Mouse (Mus musculus) regulatory T cell (primary cell): ENCODE measurements around the gene Prpsap2.
"Not testable (repeated sequence)": the region's sequence is repeated elsewhere in the genome, so short reads cannot be mapped to it uniquely, and the experiment has no call there.

Experiments used
- in situ Hi-C: fragments of 300-600 bp; cut with MboI, MseI; formaldehyde crosslinking; loops from one replicate; pipeline ENCODE4 v1.15.1; 2025; ENCODE audit warnings: high pct_unique_total_duplicates

The Prpsap2 gene

GRCm38 (mm10) chr11:61761584-61762407 is at the start of gene Prpsap2:
Prpsap2 (minus strand) TSS chr11:61762088.
- in situ Hi-C loops = no loop called here

- in situ Hi-C loops = no loop called here
These were observed 47.9 kb upstream of the Prpsap2 start for GRCm38 (mm10) chr11:61809793-61810192.

DNA sequence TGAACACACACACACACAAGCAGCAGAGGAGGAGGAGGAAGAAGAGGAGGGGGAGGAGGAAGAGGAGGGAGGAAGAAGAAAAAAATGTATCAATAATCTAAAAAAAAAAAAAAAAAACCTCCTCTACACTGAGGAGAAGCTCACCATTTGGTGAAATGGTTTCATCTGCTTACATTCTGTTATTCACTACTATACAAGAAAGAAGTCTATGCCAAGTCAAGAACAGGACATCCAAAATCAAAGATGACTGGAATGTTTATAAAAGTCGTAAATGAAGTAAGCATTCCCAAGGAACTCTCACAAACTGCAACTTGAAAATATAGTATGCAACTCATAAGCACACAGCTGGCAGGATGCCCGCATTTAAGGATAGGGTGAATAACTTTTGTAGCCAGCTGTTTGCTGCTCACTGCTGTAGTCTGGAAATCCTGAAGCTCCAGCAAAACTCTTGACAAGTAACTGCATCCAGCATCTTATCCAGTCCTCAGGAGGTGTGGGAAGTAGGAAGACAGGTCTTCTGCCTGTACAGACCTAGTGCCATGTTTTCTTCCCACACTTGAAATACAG is 46.7 kb upstream of the Prpsap2 start:
- in situ Hi-C loops = no loop called here

GRCm38 (mm10) chr11:61793441-61793840 is 31.6 kb upstream of the Prpsap2 start:
- in situ Hi-C loops = no loop called here

GRCm38 (mm10) chr11:61788550-61788949 is 26.7 kb upstream of the Prpsap2 start:
- in situ Hi-C loops = no loop called here

GRCm38 (mm10) chr11:61782526-61782925 is 20.6 kb upstream of the Prpsap2 start:
- in situ Hi-C loops = not testable (repeated sequence)

DNA sequence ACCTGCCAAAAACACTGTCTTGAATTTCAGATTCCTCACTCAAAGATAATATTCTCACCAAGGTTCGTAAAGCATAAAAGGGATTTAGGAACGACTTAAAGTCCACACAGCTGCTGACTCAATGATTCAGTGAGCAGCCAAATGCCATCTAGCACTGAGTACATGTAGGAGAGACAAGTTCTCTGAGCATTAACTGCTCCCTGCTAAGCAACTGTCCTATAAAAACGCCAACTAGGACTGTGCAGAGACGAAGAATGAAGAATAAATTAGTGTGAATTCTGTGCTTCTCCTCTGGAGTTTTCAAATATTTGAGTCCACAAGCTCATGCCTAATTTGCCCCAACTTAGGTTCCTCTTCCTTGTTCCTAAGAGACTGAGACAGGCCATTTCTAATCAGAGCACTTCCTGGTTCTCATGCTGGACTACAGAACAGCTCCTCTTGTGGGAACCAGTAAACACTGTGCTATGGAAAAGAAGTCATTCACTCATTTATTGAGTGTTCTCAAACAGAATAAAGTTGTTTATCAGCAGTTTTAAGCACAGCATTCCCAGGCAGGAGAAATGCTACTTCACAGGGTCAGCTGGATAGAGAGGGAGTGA is 12.8 kb upstream of the Prpsap2 start:
- in situ Hi-C loops = no loop called here

DNA sequence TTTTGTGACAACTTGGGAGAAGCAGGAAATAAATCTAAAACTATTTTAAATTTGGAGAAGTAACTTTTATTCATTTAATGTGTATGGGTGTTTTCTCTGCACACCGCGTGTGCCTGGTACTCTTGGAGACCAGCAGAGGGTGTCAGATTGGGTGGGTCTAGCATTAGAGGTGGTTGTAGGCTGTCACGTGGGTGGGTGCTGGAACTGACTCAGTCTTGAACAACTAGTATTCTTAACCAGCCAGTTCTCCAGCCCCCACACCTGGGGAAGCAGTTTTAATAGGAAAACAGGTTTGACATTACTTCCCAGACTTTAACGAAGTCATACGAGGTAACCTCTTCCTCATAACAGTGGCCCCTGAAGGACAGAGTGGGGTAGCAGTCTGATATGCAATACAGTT is 1.4 kb downstream of the Prpsap2 start:
- in situ Hi-C loops = no loop called here

GRCm38 (mm10) chr11:61757151-61757550 is 4.7 kb downstream of the Prpsap2 start:
- in situ Hi-C loops = no loop called here

- in situ Hi-C loops = no loop called here
These were observed 10.3 kb downstream of the Prpsap2 start for GRCm38 (mm10) chr11:61751612-61752011.

DNA sequence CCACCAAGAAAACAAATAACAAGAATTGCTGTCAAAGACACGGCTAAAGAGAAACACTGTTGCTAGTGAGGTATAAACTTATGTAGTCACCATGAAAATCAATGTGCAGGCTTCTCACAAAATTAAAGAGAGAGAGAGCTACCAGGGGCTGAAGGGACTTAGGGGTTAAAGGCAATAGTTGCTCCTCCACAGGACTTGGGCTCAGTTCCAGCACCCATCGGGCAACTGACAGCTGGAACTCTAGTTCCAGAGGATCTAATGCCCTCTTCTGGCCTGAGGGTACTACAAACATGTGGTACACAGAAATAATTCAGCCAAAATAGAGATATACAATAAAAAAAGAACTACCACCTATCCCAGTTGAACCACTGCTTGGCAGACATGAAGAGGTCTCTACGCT is 14.7 kb downstream of the Prpsap2 start:
- in situ Hi-C loops = no loop called here

GRCm38 (mm10) chr11:61745781-61746180 is 16.1 kb downstream of the Prpsap2 start:
- in situ Hi-C loops = no loop called here

GRCm38 (mm10) chr11:61744460-61744859 is 17.4 kb downstream of the Prpsap2 start:
- in situ Hi-C loops = no loop called here

- in situ Hi-C loops = no loop called here
These were observed 18.1 kb downstream of the Prpsap2 start for GRCm38 (mm10) chr11:61743768-61744167.

GRCm38 (mm10) chr11:61740500-61740899 is 21.4 kb downstream of the Prpsap2 start:
- in situ Hi-C loops = no loop called here

DNA sequence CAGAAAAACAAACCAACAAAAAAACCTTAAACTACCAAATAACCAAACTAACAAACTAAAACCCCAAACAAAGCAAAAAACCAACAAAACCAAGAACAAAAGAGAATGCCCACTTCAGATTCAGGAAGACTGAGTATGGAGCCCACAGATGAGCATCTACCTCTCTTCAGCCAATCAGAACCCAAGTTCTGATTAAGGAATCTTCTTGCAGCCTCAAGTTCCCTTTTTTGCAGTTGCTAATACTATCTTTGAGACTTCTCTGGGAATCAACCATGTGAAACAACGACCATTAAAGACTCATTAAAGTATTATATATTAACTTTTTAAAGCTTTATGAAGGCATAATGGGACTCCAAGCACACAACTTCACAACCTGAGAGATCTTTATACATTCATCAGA is 24.6 kb downstream of the Prpsap2 start:
- in situ Hi-C loops = no loop called here

DNA sequence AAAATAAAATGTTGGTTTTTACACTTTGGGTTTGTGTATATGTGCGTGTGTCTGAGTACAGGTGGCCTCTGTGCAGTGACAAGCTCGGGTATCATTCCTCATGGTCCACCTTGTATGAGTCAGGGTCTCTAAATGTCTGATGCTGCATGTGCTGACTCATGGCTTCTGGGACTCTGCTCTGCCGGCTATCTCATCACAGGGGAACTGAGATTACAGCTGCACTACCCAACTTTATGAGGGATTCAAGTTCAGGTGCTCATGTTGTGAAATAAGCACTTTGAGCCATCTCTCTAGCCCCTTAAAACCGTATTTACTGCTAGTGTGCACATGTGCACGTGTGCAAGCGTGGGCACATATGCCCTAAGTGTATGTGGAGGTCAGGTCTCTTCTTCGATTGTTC is 29.2 kb downstream of the Prpsap2 start:
- in situ Hi-C loops = no loop called here

GRCm38 (mm10) chr11:61728037-61728436 is 33.9 kb downstream of the Prpsap2 start:
- in situ Hi-C loops = no loop called here

GRCm38 (mm10) chr11:61722077-61722476 is 39.8 kb downstream of the Prpsap2 start:
- in situ Hi-C loops = no loop called here

DNA sequence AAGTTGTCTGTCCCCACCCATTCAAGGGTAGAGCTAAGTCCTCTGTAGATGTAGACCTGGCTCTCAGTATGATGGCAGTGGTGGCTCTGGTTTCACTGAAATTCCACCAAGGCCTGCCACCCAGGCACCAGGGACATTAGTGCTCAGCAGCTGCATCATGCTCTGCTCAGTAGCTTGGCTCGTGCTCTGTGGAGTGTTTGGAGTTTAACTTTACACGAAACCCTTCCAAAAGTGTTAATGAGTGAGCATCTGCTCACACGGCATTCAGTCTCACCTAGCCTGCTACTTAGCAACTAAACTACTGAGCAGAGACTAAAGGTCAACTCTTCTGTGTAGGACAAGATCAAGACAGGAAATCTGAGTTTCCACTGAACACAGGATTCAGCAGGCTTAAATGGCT is 41.3 kb downstream of the Prpsap2 start, which contains the start of gene Slc5a10:
Gene Slc5a10 (minus strand): TSS at position 191 of the 400 bp plus-strand sequence.
- in situ Hi-C loops = no loop called here

DNA sequence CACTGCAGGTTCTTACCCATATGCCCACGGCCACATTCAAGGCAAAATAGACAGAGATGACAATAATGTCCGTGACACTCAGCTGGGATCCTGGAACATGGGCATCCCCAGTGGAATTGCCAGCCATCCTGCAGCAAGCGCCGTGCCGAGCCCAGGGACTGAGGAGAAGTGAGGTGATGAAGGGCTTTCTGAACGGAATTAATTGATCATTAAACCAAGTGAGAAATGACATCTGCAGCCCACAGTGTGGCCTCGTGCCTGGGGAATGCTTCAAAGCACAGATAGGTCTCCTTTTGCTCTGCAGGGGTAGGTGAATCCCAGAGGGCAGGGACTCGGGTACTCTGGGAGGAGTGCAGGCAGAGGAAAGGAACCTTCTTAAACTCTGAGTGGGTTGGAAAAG is 42.1 kb downstream of the Prpsap2 start:
- in situ Hi-C loops = loop anchor here (5.0 kb wide), 2 partner anchors 93 to 308 kb away; no protein-coding TSS in a partner anchor

- in situ Hi-C loops = loop anchor here (5.0 kb wide), 2 partner anchors 92 to 307 kb away; no protein-coding TSS in a partner anchor
These were observed 42.5 kb downstream of the Prpsap2 start for GRCm38 (mm10) chr11:61719387-61719786.

GRCm38 (mm10) chr11:61717990-61718389 is 43.9 kb downstream of the Prpsap2 start:
- in situ Hi-C loops = loop anchor here (5.0 kb wide), 2 partner anchors 91 to 306 kb away; no protein-coding TSS in a partner anchor
